Comparison of ENCODE assay signal across 28 mouse cellular contexts in genomic region chr4:80518589-80518988, GRCm38 (mm10).
A peak's percentile ranks its signal among the peaks of the same experiment; 100 is the strongest.
DNase-seq lines count a peak whose midpoint lies in the region; ATAC-seq and TF ChIP-seq lines count a peak whose summit lies in the region.
"Had no signal": no experiment of that assay in that cellular context is flagged by ENCODE, and none has a peak within 500 bp of the region (broad histone marks: within the 10 kb centered on the region; RNA-seq: fewer than 3 reads in every experiment).

No protein-coding gene starts in this region.

- H3K4me3 ChIP-seq in left cerebral cortex, adult 2 months: no peak overlapping the region
- H3K4me3 ChIP-seq in limb, embryonic 14.5 days (replicated peaks; ENCODE audit: low read length): no peak overlapping the region
- H3K4me3 ChIP-seq in cerebellum, adult 2 months (replicated peaks; ENCODE audit: insufficient read depth, low read depth, low read length): no peak overlapping the region
- H3K4me3 ChIP-seq: embryonic facial prominence, embryonic 15.5 days; forebrain, embryonic 12.5 days; heart, embryonic 13.5 days; intestine, embryonic 15.5 days; liver, embryonic 15.5 days; midbrain, embryonic 15.5 days; neural tube, embryonic 15.5 days had no signal

- no peak for DNase-seq in left cerebral cortex, adult 2 months (ENCODE audit: extremely low spot score in 1 of 2, low spot score in 2 of 2)
- no peak for DNase-seq in left cerebral cortex, adult 11 months (ENCODE audit: low spot score)
- DNase-seq in embryo, embryonic 10.5 days (ENCODE audit: low spot score): peak; percentile 12
- peak; percentile 26 for DNase-seq in hindlimb bud, embryonic 11.5 days (ENCODE audit: extremely low spot score, low read depth, low spot score)
- peak; percentile 39 for DNase-seq in limb, embryonic 14.5 days (ENCODE audit: low spot score)
- no peak for DNase-seq in kidney, postnatal 36 days
- DNase-seq in cerebellum, adult 2 months: no peak
- DNase-seq: adrenal gland, adult 2 months; B cell, adult 2 months; cerebellum, adult 11 months; cerebellum, adult 9-11 months; gastrocnemius, postnatal 10 days; heart, postnatal 10 days; kidney, adult 2 months; kidney, postnatal 4 days; layer of hippocampus, postnatal 36 days; liver; lung, embryonic 14.5 days; lung, postnatal 14 days; right cerebral cortex, adult 18-20 months; thymus, postnatal 4 days had no signal

- H3K9ac ChIP-seq in limb, embryonic 14.5 days (ENCODE audit: low read depth, low read length, severe bottlenecking): no peak overlapping the region
- H3K9ac ChIP-seq: embryonic facial prominence, embryonic 15.5 days; forebrain, embryonic 12.5 days; heart, embryonic 13.5 days; intestine, embryonic 15.5 days; liver, embryonic 15.5 days; lung, embryonic 14.5 days; midbrain, embryonic 15.5 days; neural tube, embryonic 15.5 days had no signal

- H3K36me3 ChIP-seq in limb, embryonic 14.5 days (ENCODE audit: control insufficient read depth, insufficient read depth, low read length): no peaks in the 10 kb centered on the region
- H3K36me3 ChIP-seq: embryonic facial prominence, embryonic 15.5 days; forebrain, embryonic 12.5 days; heart, embryonic 13.5 days; intestine, embryonic 15.5 days; liver, embryonic 15.5 days; midbrain, embryonic 15.5 days; neural tube, embryonic 15.5 days had no signal

- TF ChIP-seq CTCF in left cerebral cortex, adult 2 months (IDR thresholded peaks at IDR 0.05): no peak
- no peak for TF ChIP-seq CTCF in cerebellum, adult 2 months (IDR thresholded peaks at IDR 0.05; ENCODE audit: borderline replicate concordance, insufficient read depth, low read depth, low read length)

- peaks cover 7% of the 10 kb centered on the region for H3K4me1 ChIP-seq in limb, embryonic 14.5 days (ENCODE audit: control insufficient read depth, insufficient read depth, low read length)
- no peaks in the 10 kb centered on the region for H3K4me1 ChIP-seq in cerebellum, adult 2 months (ENCODE audit: control insufficient read depth, insufficient read depth, low read length)
- H3K4me1 ChIP-seq: embryonic facial prominence, embryonic 15.5 days; intestine, embryonic 15.5 days; liver, embryonic 15.5 days; neural tube, embryonic 15.5 days had no signal

- H3K4me2 ChIP-seq in limb, embryonic 14.5 days (replicated peaks; ENCODE audit: low read depth, low read length, severe bottlenecking): no peak overlapping the region
- H3K4me2 ChIP-seq: embryonic facial prominence, embryonic 15.5 days; forebrain, embryonic 12.5 days; heart, embryonic 13.5 days; intestine, embryonic 15.5 days; liver, embryonic 15.5 days; lung, embryonic 14.5 days; midbrain, embryonic 15.5 days; neural tube, embryonic 15.5 days had no signal

- no peaks in the 10 kb centered on the region for H3K27me3 ChIP-seq in limb, embryonic 14.5 days (ENCODE audit: control insufficient read depth, insufficient read depth, low read length)
- H3K27me3 ChIP-seq in cerebellum, adult 2 months (ENCODE audit: control insufficient read depth, insufficient read depth, low read length): no peaks in the 10 kb centered on the region
- H3K27me3 ChIP-seq: embryonic facial prominence, embryonic 15.5 days; forebrain, embryonic 12.5 days; heart, embryonic 13.5 days; intestine, embryonic 15.5 days; liver, embryonic 15.5 days; midbrain, embryonic 15.5 days; neural tube, embryonic 15.5 days had no signal

- peak overlapping the region; percentile 74 for H3K27ac ChIP-seq in left cerebral cortex, adult 2 months
- H3K27ac ChIP-seq in limb, embryonic 14.5 days (replicated peaks; ENCODE audit: low read depth, low read length): no peak overlapping the region
- H3K27ac ChIP-seq in cerebellum, adult 2 months (ENCODE audit: insufficient read depth, low read length): no peak overlapping the region
- H3K27ac ChIP-seq: embryonic facial prominence, embryonic 15.5 days; forebrain, embryonic 12.5 days; heart, embryonic 13.5 days; intestine, embryonic 15.5 days; liver, embryonic 15.5 days; midbrain, embryonic 15.5 days; neural tube, embryonic 15.5 days had no signal

- ATAC-seq in limb, embryonic 14.5 days (ENCODE audit: low FRiP score, low read depth): peak; percentile 36; the same call in 1 of the 2 replicates
- ATAC-seq: intestine, embryonic 15.5 days; midbrain, embryonic 15.5 days had no signal

- no peaks in the 10 kb centered on the region for H3K9me3 ChIP-seq in limb, embryonic 14.5 days (ENCODE audit: control insufficient read depth, low read length)
- H3K9me3 ChIP-seq: embryonic facial prominence, embryonic 15.5 days; forebrain, embryonic 12.5 days; heart, embryonic 13.5 days; intestine, embryonic 15.5 days; liver, embryonic 15.5 days; midbrain, embryonic 15.5 days; neural tube, embryonic 15.5 days had no signal

- intact Hi-C loops in left cerebral cortex, adult 2 months (cut with DNase I): loop anchor here (5.0 to 10.0 kb wide), 2 partner anchors 114 to 314 kb away; no protein-coding TSS in a partner anchor

- TF ChIP-seq POLR2A in limb, embryonic 14.5 days (IDR thresholded peaks at IDR 0.05; ENCODE audit: borderline replicate concordance, extremely low read depth, insufficient read depth, insufficient read length): no peak
- no peak for TF ChIP-seq POLR2A in cerebellum, adult 2 months (IDR thresholded peaks at IDR 0.05; ENCODE audit: borderline replicate concordance, insufficient read depth, low read length)

Comparison
In these comparisons a context has a peak if more than half of its experiments do, and no peak if none do; other contexts are left out.
1. DNase-seq: peak in embryo, embryonic 10.5 days (single experiment), hindlimb bud, embryonic 11.5 days (single experiment) and limb, embryonic 14.5 days (single experiment); none in left cerebral cortex, adult 2 months (0 of 2), left cerebral cortex, adult 11 months (single experiment), kidney, postnatal 36 days (0 of 2) and cerebellum, adult 2 months (0 of 2).